33 mouse cellular contexts compared by ENCODE assay signal in the genomic region with DNA sequence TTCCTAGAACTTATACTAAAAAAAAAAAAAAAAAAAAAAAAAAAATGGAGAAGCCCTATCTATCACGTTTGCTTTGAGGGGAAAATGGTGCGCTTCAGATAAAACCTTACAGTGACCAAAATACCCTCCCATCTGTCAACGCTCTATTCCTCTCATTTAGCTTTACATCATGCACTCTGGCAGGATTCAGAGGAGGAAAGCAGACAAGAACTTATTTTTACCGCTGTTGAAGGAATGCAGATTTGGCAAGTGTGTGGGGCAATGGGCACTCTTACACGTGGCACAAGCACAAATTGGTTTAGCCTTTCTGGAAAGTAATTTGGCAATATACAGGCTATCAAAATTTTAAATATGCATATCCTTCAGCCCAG.
A peak's percentile ranks its signal among the peaks of the same experiment; 100 is the strongest.
DNase-seq lines count a peak whose midpoint lies in the region; ATAC-seq lines count a peak whose summit lies in the region.
"Had no signal": no experiment of that assay in that cellular context is flagged by ENCODE, and none has a peak within 500 bp of the region (broad histone marks: within the 10 kb centered on the region; RNA-seq: fewer than 3 reads in every experiment).

No protein-coding gene starts in this region.

- H3K4me2 ChIP-seq in liver, embryonic 12.5 days = no peak overlapping the region
- H3K4me2 ChIP-seq: embryonic facial prominence, embryonic 12.5 days; heart, embryonic 12.5 days; limb, embryonic 15.5 days; midbrain, embryonic 15.5 days; neural tube, embryonic 15.5 days had no signal

- H3K27me3 ChIP-seq in liver, embryonic 12.5 days (replicated peaks) = peaks cover 8% of the 10 kb centered on the region
- H3K27me3 ChIP-seq: embryonic facial prominence, embryonic 12.5 days; heart, embryonic 12.5 days; limb, embryonic 15.5 days; midbrain, embryonic 15.5 days; neural tube, embryonic 15.5 days had no signal

- WGBS in liver, embryonic 12.5 days (ENCODE audit: insufficient replicate concordance) = 35% methylated on average over 5 of the region's 5 CpGs

- peaks cover 15% of the 10 kb centered on the region for H3K4me1 ChIP-seq in liver, embryonic 12.5 days
- H3K4me1 ChIP-seq: embryonic facial prominence, embryonic 12.5 days; limb, embryonic 10.5 days; midbrain, embryonic 15.5 days; neural tube, embryonic 15.5 days had no signal

- no peak overlapping the region for H3K9ac ChIP-seq in liver, embryonic 12.5 days
- H3K9ac ChIP-seq: embryonic facial prominence, embryonic 12.5 days; heart, embryonic 12.5 days; limb, embryonic 15.5 days; midbrain, embryonic 15.5 days; neural tube, embryonic 15.5 days had no signal

- H3K27ac ChIP-seq in liver, embryonic 12.5 days = no peak overlapping the region
- H3K27ac ChIP-seq: kidney, postnatal 0 days; limb, embryonic 10.5 days; limb, embryonic 15.5 days; midbrain, embryonic 15.5 days; neural tube, embryonic 15.5 days had no signal

- no peaks in the 10 kb centered on the region for H3K36me3 ChIP-seq in liver, embryonic 12.5 days
- H3K36me3 ChIP-seq: embryonic facial prominence, embryonic 12.5 days; G1E; heart, embryonic 12.5 days; limb, embryonic 10.5 days; limb, embryonic 15.5 days had no signal

- ATAC-seq in frontal cortex, adult (ENCODE audit: low TSS enrichment) = peak; percentile 89
- ATAC-seq in liver, embryonic 12.5 days = peak; percentile 47; the same call in 1 of the 2 replicates
- ATAC-seq in megakaryocyte-erythroid progenitor cell, adult 5-6 weeks (replicated peaks; ENCODE audit: low FRiP score, low TSS enrichment, poor library complexity, severe bottlenecking) = peak; percentile 84
- ATAC-seq: forebrain, embryonic 16.5 days; hindbrain, embryonic 16.5 days; midbrain, embryonic 15.5 days had no signal

- DNase-seq in frontal cortex, postnatal 14 days (ENCODE audit: low spot score in 2 of 2) = no peak
- DNase-seq in liver = no peak
- DNase-seq in c-Kit-positive CD71-positive TER-119-negative erythroid progenitor cells, embryonic 14.5 days (ENCODE audit: low read depth) = peak; percentile 9
- DNase-seq in adrenal gland, postnatal 4 days (ENCODE audit: low spot score in 2 of 2) = no peak
- no peak for DNase-seq in kidney, adult 11 months
- DNase-seq: adrenal gland, adult 2 months; adrenal gland, postnatal 36 days; cerebellum, adult 11 months; cerebellum, adult 9-10 months; cerebellum, postnatal 36 days; embryo, embryonic 11 days; gastrocnemius, postnatal 14 days; kidney, adult 8-10 months; layer of hippocampus, postnatal 36 days; lung, adult 2 months; lung, postnatal 10 days; retina, postnatal 1 day; right cerebral cortex, postnatal 25 days; thymus, adult 18-20 months; thymus, postnatal 36 days had no signal

- H3K4me3 ChIP-seq in liver, embryonic 12.5 days = no peak overlapping the region
- H3K4me3 ChIP-seq: embryonic facial prominence, embryonic 12.5 days; heart, embryonic 12.5 days; limb, embryonic 10.5 days; limb, embryonic 15.5 days; midbrain, embryonic 15.5 days; neural tube, embryonic 15.5 days had no signal

- H3K9me3 ChIP-seq in liver, embryonic 12.5 days (replicated peaks) = peaks cover 3% of the 10 kb centered on the region; the same call in 1 of the 2 replicates
- H3K9me3 ChIP-seq: G1E; limb, embryonic 10.5 days; midbrain, embryonic 15.5 days; neural tube, embryonic 15.5 days had no signal
